Mouse (Mus musculus) limb, embryonic 10.5 days (tissue): ENCODE measurements at regions not wholly inside any gene's neighbourhood (a gene's known extent, or its start where the extent isn't known, plus 50 kb on each side); places are given as distances from the start of the nearest gene placed in this dataset.
A peak's percentile ranks its signal among the peaks of the same experiment; 100 is the strongest.

Experiments
- DNase-seq: peaks from one replicate; pipeline ENCODE4 v3.0.0-alpha.2; 2017; ENCODE audit warnings: low spot score
- H3K27ac ChIP-seq: fragments of 300-500 bp; sonication (generic); 2 replicates; pipeline ENCODE4 v1.5.1; 2016; ENCODE audit warnings: mild to moderate bottlenecking
- H3K27me3 ChIP-seq: fragments of 300-500 bp; sonication (generic); 2 replicates; pipeline ENCODE4 v1.6.1; 2016; ENCODE audit warnings: low read depth, mild to moderate bottlenecking; ENCODE audit not compliant: poor library complexity, severe bottlenecking
- H3K36me3 ChIP-seq: fragments of 300-500 bp; sonication (generic); 2 replicates; pipeline ENCODE4 v1.6.1; 2016; ENCODE audit warnings: mild to moderate bottlenecking, moderate library complexity
- H3K4me1 ChIP-seq: fragments of 300-500 bp; sonication (generic); 2 replicates; pipeline ENCODE4 v1.6.1; 2016
- H3K4me3 ChIP-seq: fragments of 300-500 bp; sonication (generic); 2 replicates; pipeline ENCODE4 v1.5.1; 2016; ENCODE audit warnings: mild to moderate bottlenecking, moderate library complexity
- H3K9me3 ChIP-seq: fragments of 300-500 bp; sonication (generic); replicated peaks from 2 replicates; pipeline ENCODE4 v1.6.1; 2016; ENCODE audit warnings: mild to moderate bottlenecking
- WGBS: fragments of 180-500 bp; shearing (Covaris S2); methylation state at CpG from one replicate; pipeline ENCODE4 v1.1.7; 2016; 5-methylcytosine and 5-hydroxymethylcytosine counted together

GRCm38 (mm10) chr13:107709828-107710227 lies 334.4 kb upstream of the Smim15 start:
- Histone ChIP-seq H3K4me3 (no peak overlapping the region), H3K27me3 (no peaks in the 10 kb centered on the region), H3K27ac (no peak overlapping the region), H3K36me3 (no peaks in the 10 kb centered on the region), H3K4me1 (no peaks in the 10 kb centered on the region), H3K9me3 (no peaks in the 10 kb centered on the region)
- 63% methylated on average over 2 of the region's 2 CpGs for WGBS
- no peak for DNase-seq

GRCm38 (mm10) chr13:107703736-107704135 lies 340.5 kb upstream of the Smim15 start:
- no peak for DNase-seq
- 46% methylated on average over 7 of the region's 7 CpGs for WGBS
- H3K4me1 ChIP-seq, result peaks cover 27% of the 10 kb centered on the region
- no peaks in the 10 kb centered on the region for H3K27me3 ChIP-seq
- H3K27ac ChIP-seq, result no peak overlapping the region
- H3K9me3 ChIP-seq, result no peaks in the 10 kb centered on the region
- no peak overlapping the region for H3K4me3 ChIP-seq
- H3K36me3 ChIP-seq, result no peaks in the 10 kb centered on the region

- Histone ChIP-seq H3K36me3 (no peaks in the 10 kb centered on the region), H3K27me3 (no peaks in the 10 kb centered on the region), H3K9me3 (no peaks in the 10 kb centered on the region), H3K27ac (peak overlapping the region; percentile 71), H3K4me3 (no peak overlapping the region), H3K4me1 (peaks cover 28% of the 10 kb centered on the region)
- DNase-seq, result no peak
- 76% methylated on average over 10 of the region's 10 CpGs for WGBS
Measured at GRCm38 (mm10) chr13:107700268-107701139, 343.7 kb upstream of the Smim15 start.

- Histone ChIP-seq H3K36me3 (no peaks in the 10 kb centered on the region), H3K27ac (peak overlapping the region; percentile 30; the same call in 1 of the 2 replicates), H3K27me3 (no peaks in the 10 kb centered on the region), H3K4me3 (no peak overlapping the region), H3K4me1 (peaks cover 28% of the 10 kb centered on the region), H3K9me3 (no peaks in the 10 kb centered on the region)
- no peak for DNase-seq
- 87% methylated on average over 5 of the region's 5 CpGs for WGBS
Measured at GRCm38 (mm10) chr13:107699251-107699650, 345.0 kb upstream of the Smim15 start.

GRCm38 (mm10) chr13:107698345-107698744 lies 345.9 kb upstream of the Smim15 start:
- no peak overlapping the region for H3K4me3 ChIP-seq
- no peak overlapping the region for H3K27ac ChIP-seq
- no peaks in the 10 kb centered on the region for H3K36me3 ChIP-seq
- H3K4me1 ChIP-seq, result peaks cover 28% of the 10 kb centered on the region
- DNase-seq, result no peak
- no peaks in the 10 kb centered on the region for H3K9me3 ChIP-seq
- WGBS, result 94% methylated on average over 7 of the region's 7 CpGs
- no peaks in the 10 kb centered on the region for H3K27me3 ChIP-seq

- WGBS, result 93% methylated on average over 5 of the region's 5 CpGs
- H3K4me3 ChIP-seq, result no peak overlapping the region
Measured at GRCm38 (mm10) chr13:107692123-107692830, 352.0 kb upstream of the Smim15 start.

GRCm38 (mm10) chr13:107688972-107689371 lies 355.3 kb upstream of the Smim15 start:
- WGBS, result 66% methylated on average over 6 of the region's 6 CpGs
- DNase-seq, result no peak

More at GRCm38 (mm10) chr13:107692123-107692830, 352.0 kb upstream of the Smim15 start:
- no peaks in the 10 kb centered on the region for H3K36me3 ChIP-seq
- H3K4me1 ChIP-seq, result peaks cover 8% of the 10 kb centered on the region
- no peaks in the 10 kb centered on the region for H3K27me3 ChIP-seq
- no peak overlapping the region for H3K27ac ChIP-seq
- H3K9me3 ChIP-seq, result no peaks in the 10 kb centered on the region
- no peak for DNase-seq

GRCm38 (mm10) chr13:107685231-107685630 lies 359.0 kb upstream of the Smim15 start:
- Histone ChIP-seq H3K27ac (no peak overlapping the region), H3K36me3 (no peaks in the 10 kb centered on the region), H3K4me3 (no peak overlapping the region), H3K27me3 (no peaks in the 10 kb centered on the region), H3K9me3 (no peaks in the 10 kb centered on the region), H3K4me1 (peaks cover 11% of the 10 kb centered on the region)
- 91% methylated on average over 3 of the region's 3 CpGs for WGBS
- no peak for DNase-seq

More at GRCm38 (mm10) chr13:107688972-107689371, 355.3 kb upstream of the Smim15 start:
- Histone ChIP-seq H3K27me3 (no peaks in the 10 kb centered on the region), H3K4me1 (peaks cover 11% of the 10 kb centered on the region), H3K9me3 (no peaks in the 10 kb centered on the region), H3K4me3 (no peak overlapping the region), H3K27ac (no peak overlapping the region), H3K36me3 (no peaks in the 10 kb centered on the region)

- Histone ChIP-seq H3K4me1 (peaks cover 4% of the 10 kb centered on the region), H3K27ac (no peak overlapping the region), H3K36me3 (no peaks in the 10 kb centered on the region), H3K4me3 (no peak overlapping the region), H3K27me3 (no peaks in the 10 kb centered on the region), H3K9me3 (no peaks in the 10 kb centered on the region)
- DNase-seq, result no peak
- 86% methylated on average over 3 of the region's 3 CpGs for WGBS
Measured at GRCm38 (mm10) chr13:107683909-107684308, 360.3 kb upstream of the Smim15 start.

GRCm38 (mm10) chr13:107681719-107682118 lies 362.5 kb upstream of the Smim15 start:
- Histone ChIP-seq H3K4me1 (peaks cover 14% of the 10 kb centered on the region), H3K27me3 (no peaks in the 10 kb centered on the region), H3K4me3 (no peak overlapping the region), H3K36me3 (no peaks in the 10 kb centered on the region), H3K9me3 (no peaks in the 10 kb centered on the region), H3K27ac (no peak overlapping the region)
- 67% methylated on average over 5 of the region's 5 CpGs for WGBS
- no peak for DNase-seq

GRCm38 (mm10) chr13:107678860-107679259 lies 365.4 kb upstream of the Smim15 start:
- Histone ChIP-seq H3K27me3 (no peaks in the 10 kb centered on the region), H3K4me3 (no peak overlapping the region), H3K4me1 (peaks cover 23% of the 10 kb centered on the region), H3K9me3 (no peaks in the 10 kb centered on the region), H3K27ac (no peak overlapping the region), H3K36me3 (no peaks in the 10 kb centered on the region)
- DNase-seq, result no peak

- 64% methylated on average over 8 of the region's 8 CpGs for WGBS
- no peaks in the 10 kb centered on the region for H3K27me3 ChIP-seq
- no peaks in the 10 kb centered on the region for H3K36me3 ChIP-seq
- peak overlapping the region; percentile 83 for H3K27ac ChIP-seq
- no peak for DNase-seq
- no peaks in the 10 kb centered on the region for H3K9me3 ChIP-seq
- no peak overlapping the region for H3K4me3 ChIP-seq
- H3K4me1 ChIP-seq, result peaks cover 25% of the 10 kb centered on the region
Measured at GRCm38 (mm10) chr13:107677091-107677470, 367.2 kb upstream of the Smim15 start.
